Mouse (Mus musculus): Measurements from ENCODE around the gene Nxt1.

DNA sequence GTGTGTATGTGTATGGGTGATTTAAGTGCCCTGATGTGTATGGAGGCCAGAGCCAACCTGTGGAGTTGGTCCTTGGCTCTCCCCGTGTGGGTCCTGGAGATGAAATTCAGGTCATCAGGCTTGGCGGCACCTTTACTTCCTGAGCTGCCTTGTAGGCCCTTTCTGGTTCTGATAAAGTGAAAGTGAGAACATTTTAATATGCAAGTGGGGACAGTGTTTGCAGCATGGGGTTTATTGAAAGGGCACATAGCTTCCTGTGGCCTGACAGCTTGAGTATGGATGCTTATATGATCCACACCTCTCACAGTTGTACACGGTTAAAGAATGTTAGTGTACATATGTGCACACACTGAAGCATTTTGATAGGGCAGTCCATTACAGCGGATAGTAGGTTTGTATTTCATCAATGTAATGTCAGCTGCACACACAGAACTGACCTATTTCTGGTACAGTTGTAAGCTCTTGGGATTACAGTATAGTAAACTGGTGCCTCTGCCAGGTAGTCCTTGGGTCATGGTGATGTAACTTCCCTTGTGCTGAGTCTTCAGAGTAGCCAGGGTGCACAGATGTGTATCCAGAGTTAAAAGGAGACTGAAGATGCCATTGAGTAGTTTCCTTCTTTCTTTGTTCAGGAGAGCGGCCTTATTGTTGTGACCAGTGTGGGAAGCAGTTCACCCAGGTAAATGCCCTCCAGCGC, 17.2 kb downstream of the Nxt1 start:
- TF ChIP-seq POLR2AphosphoS2 (IDR thresholded peaks at IDR 0.05; ENCODE audit: low read depth, low read length) (no peak), MAZ (IDR thresholded peaks at IDR 0.05; ENCODE audit: low read depth, low read length) (no peak), KAT2A (IDR thresholded peaks at IDR 0.05; ENCODE audit: insufficient replicate concordance, low read length) (no peak), CTCF (conservative IDR thresholded peaks at IDR 0.05 in 1 of 2, IDR thresholded peaks at IDR 0.05 in 1 of 2; ENCODE audit: low read depth in 2 of 2, low read length in 2 of 2) (no peak), MYC (IDR thresholded peaks at IDR 0.05; ENCODE audit: low read depth, low read length) (no peak), POLR2A (IDR thresholded peaks at IDR 0.05; ENCODE audit: low read depth, low read length) (no peak), ZMIZ1 (IDR thresholded peaks at IDR 0.05; ENCODE audit: low read depth, low read length) (no peak), JUN (IDR thresholded peaks at IDR 0.05; ENCODE audit: insufficient read depth, low read depth, low read length) (no peak)

All from CH12.LX (cell line).